Mouse (Mus musculus): ENCODE data around the gene Adcy5.

DNA sequence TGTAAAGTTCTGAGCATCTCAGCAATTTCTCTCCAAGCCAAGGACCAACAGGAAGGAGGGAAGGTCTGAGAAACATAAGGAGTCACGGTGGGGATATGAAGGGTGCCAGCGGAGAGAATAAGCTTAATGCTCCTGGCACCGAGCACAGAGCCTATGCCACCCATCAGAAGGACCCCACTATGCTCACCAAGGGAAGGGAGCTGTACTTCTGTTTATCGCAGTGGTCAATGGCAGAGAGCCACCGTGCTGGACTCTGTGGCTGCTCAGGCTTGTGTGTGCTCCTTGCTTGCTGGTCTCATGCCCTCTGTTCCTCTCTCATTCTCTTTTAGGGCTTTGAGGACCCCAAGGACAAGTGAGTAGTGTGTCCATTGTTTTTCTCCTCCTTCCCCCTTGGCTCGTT lies 123.5 kb downstream of the Adcy5 start:
- TF ChIP-seq POLR2A (IDR thresholded peaks at IDR 0.05; ENCODE audit: control insufficient read depth, low read depth, low read length), result no peak
- no peak for TF ChIP-seq CTCF (IDR thresholded peaks at IDR 0.05; ENCODE audit: control insufficient read depth, insufficient read depth, insufficient replicate concordance, low read depth, low read length)
